Mouse (Mus musculus): ENCODE data around the gene Pick1. TPM values are rescaled to one million over a fixed set of nuclear protein-coding genes. Genes with fewer than 3 reads are reported as not detected.

The Pick1 gene
- polyA plus RNA-seq (2016; fragmentation: Nextera tagmentation; extraction: Ambion mirVana) = 60.5 and 67.8 TPM in 2 replicates

- H3K27me3 ChIP-seq = 0 out of 2 replicates have a peak, but pooled peaks cover under 1% of the 10 kb centered on the region
- peaks cover 20% of the 10 kb centered on the region for H3K4me1 ChIP-seq
- H3K27ac ChIP-seq (replicated peaks) = peak within 1 kb of the TSS; percentile 97
- no peaks in the 10 kb centered on the region for H3K9me3 ChIP-seq
- peak within 1 kb of the TSS; percentile 91 for H3K9ac ChIP-seq (replicated peaks)
- H3K4me3 ChIP-seq = peak within 1 kb of the TSS; percentile 86
- 1% methylated on average over 51 of the region's 51 CpGs for WGBS
- H3K36me3 ChIP-seq = peaks cover 28% of the 10 kb centered on the region
- H3K4me2 ChIP-seq (replicated peaks) = peak within 1 kb of the TSS; percentile 97
- ATAC-seq (ENCODE audit: low FRiP score, low read depth) = peak; percentile 87
These were observed at the start of gene Pick1, which contains the start of gene Gm49486 for GRCm38 (mm10) chr15:79229058-79229821. Gene Pick1, plus strand, starts transcription at chr15:79229173. Gene Gm49486, plus strand, starts transcription at chr15:79229391.

DNA sequence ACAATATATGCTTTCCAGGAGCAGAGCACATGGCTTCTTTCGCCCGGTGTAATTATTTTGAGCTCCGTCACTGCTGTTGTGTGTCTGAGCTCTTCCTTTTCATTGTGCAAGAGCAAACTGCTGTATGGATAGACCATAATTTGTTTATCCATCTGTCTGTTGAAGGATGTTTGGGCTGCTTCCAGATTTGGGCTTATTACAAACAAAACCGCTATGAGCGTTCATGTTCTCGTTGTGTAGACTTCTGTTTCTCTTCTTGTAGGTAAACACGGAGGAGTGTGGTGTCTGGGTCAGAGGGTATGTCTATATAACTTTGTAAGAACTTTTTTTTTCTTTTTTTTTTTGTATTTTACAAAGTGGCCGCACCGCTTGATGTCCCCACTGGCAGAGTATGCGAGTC, 43.8 kb upstream of the Pick1 start:
- Histone ChIP-seq H3K4me2 (replicated peaks) (no peak overlapping the region), H3K4me1 (no peaks in the 10 kb centered on the region), H3K4me3 (no peak overlapping the region), H3K36me3 (no peaks in the 10 kb centered on the region), H3K9ac (replicated peaks) (no peak overlapping the region), H3K9me3 (0 out of 2 replicates have a peak, but pooled peaks cover 4% of the 10 kb centered on the region), H3K27ac (replicated peaks) (no peak overlapping the region), H3K27me3 (no peaks in the 10 kb centered on the region)
- no peak for ATAC-seq (ENCODE audit: low FRiP score, low read depth)
- WGBS = 92% methylated on average over 10 of the region's 10 CpGs

DNA sequence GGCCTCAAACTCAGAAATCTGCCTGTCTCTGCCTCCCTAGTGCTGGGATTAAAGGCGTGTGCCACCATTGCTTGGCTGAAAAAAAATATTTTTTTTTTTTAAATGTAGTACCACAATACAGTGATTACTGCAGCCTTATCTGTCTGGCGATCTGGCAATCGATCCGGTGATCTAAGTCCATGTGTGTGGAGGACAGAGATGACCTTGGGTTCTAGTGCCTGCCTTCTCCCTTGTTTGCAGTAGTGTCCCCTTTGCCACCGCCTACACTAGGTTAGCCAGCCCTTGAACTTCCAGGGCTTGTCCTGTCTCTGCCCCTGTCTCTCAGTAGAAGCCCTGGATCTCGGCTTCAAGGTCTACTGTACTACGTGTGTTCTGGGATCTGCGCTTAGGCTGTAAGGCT, 41.2 kb upstream of the Pick1 start:
- no peak overlapping the region for H3K9ac ChIP-seq (replicated peaks)
- no peak for ATAC-seq (ENCODE audit: low FRiP score, low read depth)
- H3K4me1 ChIP-seq = peaks cover 7% of the 10 kb centered on the region
- no peaks in the 10 kb centered on the region for H3K36me3 ChIP-seq
- no peak overlapping the region for H3K4me2 ChIP-seq (replicated peaks)
- no peaks in the 10 kb centered on the region for H3K27me3 ChIP-seq
- H3K4me3 ChIP-seq = no peak overlapping the region
- no peak overlapping the region for H3K27ac ChIP-seq (replicated peaks)
- WGBS = 93% methylated on average over 8 of the region's 8 CpGs
- H3K9me3 ChIP-seq = 0 out of 2 replicates have a peak, but pooled peaks cover 4% of the 10 kb centered on the region

- Histone ChIP-seq H3K36me3 (no peaks in the 10 kb centered on the region), H3K9ac (replicated peaks) (no peak overlapping the region), H3K9me3 (no peaks in the 10 kb centered on the region), H3K27me3 (no peaks in the 10 kb centered on the region; the same call in 1 of the 2 replicates), H3K27ac (replicated peaks) (no peak overlapping the region), H3K4me1 (peaks cover 28% of the 10 kb centered on the region), H3K4me3 (no peak overlapping the region), H3K4me2 (replicated peaks) (no peak overlapping the region)
- 92% methylated on average over 2 of the region's 2 CpGs for WGBS
- no peak for ATAC-seq (ENCODE audit: low FRiP score, low read depth)
These were observed 37.5 kb upstream of the Pick1 start for GRCm38 (mm10) chr15:79191426-79191825.

DNA sequence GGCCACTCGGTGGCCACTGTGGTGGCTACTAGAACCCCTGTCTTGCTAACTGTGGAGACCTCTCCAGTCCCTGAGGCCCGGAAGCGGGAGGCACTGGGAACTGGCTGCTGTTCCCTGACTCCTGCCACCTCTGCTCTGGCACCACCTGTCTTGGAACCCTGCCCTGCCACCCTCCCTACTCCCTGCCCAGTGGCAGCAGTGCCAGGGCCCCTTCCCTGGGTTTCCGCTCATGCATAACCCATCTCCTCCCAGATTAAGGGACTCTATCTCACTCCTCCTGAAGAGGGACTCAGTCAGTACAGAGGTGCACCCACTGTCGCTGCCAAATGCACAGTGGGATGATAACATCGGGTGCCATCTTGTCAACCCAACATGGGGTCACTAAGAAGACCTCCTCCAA, 36.5 kb upstream of the Pick1 start:
- Histone ChIP-seq H3K9me3 (no peaks in the 10 kb centered on the region), H3K36me3 (no peaks in the 10 kb centered on the region), H3K4me1 (peaks cover 28% of the 10 kb centered on the region), H3K4me2 (replicated peaks) (peak overlapping the region; percentile 36; the same call in 1 of the 2 replicates), H3K4me3 (no peak overlapping the region), H3K27ac (replicated peaks) (peak overlapping the region; percentile 94), H3K27me3 (no peaks in the 10 kb centered on the region; the same call in 1 of the 2 replicates), H3K9ac (replicated peaks) (no peak overlapping the region)
- 69% methylated on average over 6 of the region's 6 CpGs for whole genome bisulfite sequencing
- no peak for ATAC-seq (ENCODE audit: low FRiP score, low read depth)

GRCm38 (mm10) chr15:79192885-79193845, 35.8 kb upstream of the Pick1 start:
- ATAC-seq (ENCODE audit: low FRiP score, low read depth) = peak; percentile 86

DNA sequence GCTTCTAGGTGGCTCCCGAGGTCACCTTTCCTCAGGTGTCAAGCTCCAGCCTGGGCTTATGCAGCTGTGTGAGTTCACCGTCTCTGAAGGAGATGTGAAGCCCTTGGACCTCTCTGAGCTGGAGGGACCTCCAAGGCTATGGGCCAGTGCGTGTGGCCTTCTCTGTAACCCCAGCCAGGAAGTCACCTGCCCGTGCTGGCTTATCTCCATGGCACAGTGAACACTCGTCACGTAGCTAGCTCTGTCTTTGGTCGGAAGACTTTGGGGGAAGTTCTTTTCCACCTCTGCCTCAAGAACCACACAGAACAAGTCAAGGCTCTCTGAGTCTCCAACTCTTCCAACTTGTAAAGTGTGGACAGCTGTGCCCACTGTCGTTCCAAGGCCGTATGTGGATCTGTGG, 34.9 kb upstream of the Pick1 start:
- Histone ChIP-seq H3K4me1 (peaks cover 32% of the 10 kb centered on the region), H3K27me3 (peaks cover 6% of the 10 kb centered on the region; the same call in 1 of the 2 replicates), H3K4me2 (replicated peaks) (peak overlapping the region; percentile 36; the same call in 1 of the 2 replicates), H3K9me3 (no peaks in the 10 kb centered on the region), H3K9ac (replicated peaks) (no peak overlapping the region; the same call in 1 of the 2 replicates), H3K4me3 (no peak overlapping the region), H3K27ac (replicated peaks) (peak overlapping the region; percentile 94), H3K36me3 (no peaks in the 10 kb centered on the region)
- WGBS = 84% methylated on average over 9 of the region's 9 CpGs
- ATAC-seq (ENCODE audit: low FRiP score, low read depth) = no peak

More at GRCm38 (mm10) chr15:79192885-79193845, 35.8 kb upstream of the Pick1 start:
- H3K4me2 ChIP-seq (replicated peaks) = peak overlapping the region; percentile 36
- no peak overlapping the region for H3K4me3 ChIP-seq
- WGBS = 18% methylated on average over 27 of the region's 27 CpGs
- H3K4me1 ChIP-seq = peaks cover 28% of the 10 kb centered on the region
- peak overlapping the region; percentile 34 for H3K9ac ChIP-seq (replicated peaks)
- no peaks in the 10 kb centered on the region for H3K36me3 ChIP-seq
- peaks cover 6% of the 10 kb centered on the region; the same call in 1 of the 2 replicates for H3K27me3 ChIP-seq
- H3K27ac ChIP-seq (replicated peaks) = peak overlapping the region; percentile 94
- H3K9me3 ChIP-seq = no peaks in the 10 kb centered on the region

GRCm38 (mm10) chr15:79194946-79195345, 34.0 kb upstream of the Pick1 start:
- H3K4me2 ChIP-seq (replicated peaks) = no peak overlapping the region
- no peak overlapping the region for H3K27ac ChIP-seq (replicated peaks)
- ATAC-seq (ENCODE audit: low FRiP score, low read depth) = no peak
- H3K9me3 ChIP-seq = no peaks in the 10 kb centered on the region
- no peak overlapping the region for H3K9ac ChIP-seq (replicated peaks)
- H3K36me3 ChIP-seq = no peaks in the 10 kb centered on the region
- WGBS = 66% methylated on average over 2 of the region's 2 CpGs
- H3K27me3 ChIP-seq = peaks cover 6% of the 10 kb centered on the region; the same call in 1 of the 2 replicates
- H3K4me1 ChIP-seq = peaks cover 32% of the 10 kb centered on the region
- no peak overlapping the region for H3K4me3 ChIP-seq

- Histone ChIP-seq H3K9ac (replicated peaks) (no peak overlapping the region), H3K4me2 (replicated peaks) (no peak overlapping the region), H3K9me3 (no peaks in the 10 kb centered on the region), H3K27ac (replicated peaks) (no peak overlapping the region), H3K27me3 (peaks cover 6% of the 10 kb centered on the region; the same call in 1 of the 2 replicates), H3K36me3 (no peaks in the 10 kb centered on the region), H3K4me1 (peaks cover 32% of the 10 kb centered on the region), H3K4me3 (no peak overlapping the region)
- 90% methylated on average over 8 of the region's 8 CpGs for WGBS
- no peak for ATAC-seq (ENCODE audit: low FRiP score, low read depth)
These were observed 33.5 kb upstream of the Pick1 start for GRCm38 (mm10) chr15:79195492-79195891.

DNA sequence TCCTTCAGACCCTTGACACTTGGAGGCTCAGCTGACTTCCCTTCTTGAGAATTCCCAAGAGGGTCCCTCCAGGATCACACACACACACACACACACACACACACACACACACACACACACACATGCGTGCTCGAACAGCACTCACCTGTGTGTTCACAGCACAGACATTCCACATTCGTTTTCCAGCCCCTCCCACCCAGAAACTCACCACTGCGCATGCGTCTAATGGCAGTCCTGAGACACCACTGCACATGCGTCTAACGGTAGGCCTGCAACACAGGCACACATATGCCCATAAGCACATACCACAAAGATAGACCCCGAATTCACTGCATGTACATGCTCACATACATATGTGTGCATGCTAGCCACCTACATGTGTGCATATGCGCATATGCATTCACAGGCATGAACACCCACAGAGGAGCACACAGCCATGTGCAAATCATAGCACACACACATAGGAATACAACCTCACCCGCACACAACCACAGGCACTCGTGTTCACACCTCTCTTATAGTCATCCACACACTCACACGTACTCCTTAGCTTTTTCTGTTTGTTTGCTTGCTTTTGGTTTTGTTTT, 29.5 kb upstream of the Pick1 start:
- H3K9me3 ChIP-seq = no peaks in the 10 kb centered on the region
- 94% methylated on average over 12 of the region's 12 CpGs for WGBS
- no peak overlapping the region for H3K4me3 ChIP-seq
- 0 out of 2 replicates have a peak, but pooled peaks cover 6% of the 10 kb centered on the region for H3K27me3 ChIP-seq
- H3K36me3 ChIP-seq = no peaks in the 10 kb centered on the region
- H3K4me1 ChIP-seq = peaks cover 32% of the 10 kb centered on the region
- no peak for ATAC-seq (ENCODE audit: low FRiP score, low read depth)
- no peak overlapping the region for H3K4me2 ChIP-seq (replicated peaks)
- H3K9ac ChIP-seq (replicated peaks) = no peak overlapping the region
- H3K27ac ChIP-seq (replicated peaks) = no peak overlapping the region

- peak overlapping the region; percentile 36 for H3K4me2 ChIP-seq (replicated peaks)
- no peaks in the 10 kb centered on the region for H3K36me3 ChIP-seq
- peak overlapping the region; percentile 80 for H3K27ac ChIP-seq (replicated peaks)
- ATAC-seq (ENCODE audit: low FRiP score, low read depth) = peak; percentile 93
- no peaks in the 10 kb centered on the region for H3K9me3 ChIP-seq
- WGBS = 11% methylated on average over 13 of the region's 13 CpGs
- no peak overlapping the region for H3K9ac ChIP-seq (replicated peaks)
- H3K27me3 ChIP-seq = 0 out of 2 replicates have a peak, but pooled peaks cover 6% of the 10 kb centered on the region
- H3K4me1 ChIP-seq = peaks cover 28% of the 10 kb centered on the region
- H3K4me3 ChIP-seq = no peak overlapping the region
These were observed 27.4 kb upstream of the Pick1 start for GRCm38 (mm10) chr15:79201491-79202150.
